Mouse (Mus musculus) embryo, embryonic 11.5 days (tissue): ENCODE measurements around the gene Tprgl.

Experiments
- DNase-seq: peaks from one replicate; pipeline ENCODE4 v3.0.0-alpha.2; 2012; ENCODE audit warnings: low read depth, low spot score

The Tprgl gene

GRCm38 (mm10) chr4:154159961-154160537 is 417 bp downstream of the Tprgl start:
- no peak for DNase-seq

GRCm38 (mm10) chr4:154159002-154159401 is 1.5 kb downstream of the Tprgl start:
- peak; percentile 79 for DNase-seq

GRCm38 (mm10) chr4:154157970-154158662 is 2.4 kb downstream of the Tprgl start:
- no peak for DNase-seq

- DNase-seq, result no peak
Observed at GRCm38 (mm10) chr4:154156050-154156449, 4.4 kb downstream of the Tprgl start.

GRCm38 (mm10) chr4:154154104-154154503 is 6.4 kb downstream of the Tprgl start:
- DNase-seq, result no peak

- DNase-seq, result no peak
Observed at GRCm38 (mm10) chr4:154146342-154146741, 14.1 kb downstream of the Tprgl start.

GRCm38 (mm10) chr4:154144712-154145111 is 15.8 kb downstream of the Tprgl start:
- no peak for DNase-seq

GRCm38 (mm10) chr4:154142211-154143040 is 18.0 kb downstream of the Tprgl start, which contains the start of gene Wrap73:
Gene Wrap73, plus strand, starts transcription at chr4:154142372.
- DNase-seq, result peak; percentile 84

- DNase-seq, result no peak
Observed at GRCm38 (mm10) chr4:154141009-154141867, 19.2 kb downstream of the Tprgl start.

- no peak for DNase-seq
Observed at GRCm38 (mm10) chr4:154140213-154141008, 20.1 kb downstream of the Tprgl start.

GRCm38 (mm10) chr4:154140182-154140212 is 20.5 kb downstream of the Tprgl start, which contains the start of gene Trp73:
Gene Trp73, minus strand, starts transcription at chr4:154140208.
- DNase-seq, result no peak

GRCm38 (mm10) chr4:154139671-154140181 is 20.7 kb downstream of the Tprgl start:
- DNase-seq, result no peak

- no peak for DNase-seq
Observed at GRCm38 (mm10) chr4:154137139-154137538, 23.3 kb downstream of the Tprgl start.

GRCm38 (mm10) chr4:154134803-154135202 is 25.7 kb downstream of the Tprgl start:
- no peak for DNase-seq

- DNase-seq, result no peak
Observed at GRCm38 (mm10) chr4:154131894-154132293, 28.6 kb downstream of the Tprgl start.

GRCm38 (mm10) chr4:154129950-154130349 is 30.5 kb downstream of the Tprgl start:
- no peak for DNase-seq

GRCm38 (mm10) chr4:154127273-154127672 is 33.2 kb downstream of the Tprgl start:
- no peak for DNase-seq

GRCm38 (mm10) chr4:154125202-154125601 is 35.3 kb downstream of the Tprgl start:
- no peak for DNase-seq

- no peak for DNase-seq
Observed at GRCm38 (mm10) chr4:154123553-154123952, 36.9 kb downstream of the Tprgl start.

GRCm38 (mm10) chr4:154122374-154122773 is 38.1 kb downstream of the Tprgl start:
- no peak for DNase-seq

- no peak for DNase-seq
Observed at GRCm38 (mm10) chr4:154121800-154122199, 38.7 kb downstream of the Tprgl start.
